26 mouse cellular contexts compared by ENCODE assay signal in genomic region chr1:189846319-189846718, GRCm38 (mm10).
A peak's percentile ranks its signal among the peaks of the same experiment; 100 is the strongest.
DNase-seq lines count a peak whose midpoint lies in the region; ATAC-seq and TF ChIP-seq lines count a peak whose summit lies in the region.
"Had no signal": no experiment of that assay in that cellular context is flagged by ENCODE, and none has a peak within 500 bp of the region (broad histone marks: within the 10 kb centered on the region; RNA-seq: fewer than 3 reads in every experiment).

No protein-coding gene starts in this region.

- H3K4me1 ChIP-seq in liver, embryonic 11.5 days (replicated peaks; ENCODE audit: control insufficient read depth, insufficient read depth, low read length) = peaks cover 8% of the 10 kb centered on the region
- peaks cover 4% of the 10 kb centered on the region for H3K4me1 ChIP-seq in ES-Bruce4 (ENCODE audit: control insufficient read depth, insufficient read depth, low read length)
- peaks cover 13% of the 10 kb centered on the region for H3K4me1 ChIP-seq in limb, embryonic 10.5 days
- peaks cover 0 to 15% of the 10 kb centered on the region in 2 experiments; a peak in 3 of 4 replicates for H3K4me1 ChIP-seq in liver, embryonic 14.5 days (replicated peaks; ENCODE audit: control insufficient read depth in 2 of 2, insufficient read depth in 2 of 2, low read length in 1 of 2)
- H3K4me1 ChIP-seq: embryonic facial prominence, embryonic 13.5 days; forebrain, embryonic 12.5 days; forebrain, embryonic 15.5 days; hindbrain, embryonic 12.5 days; hindbrain, embryonic 15.5 days had no signal

- H3K4me3 ChIP-seq in liver, embryonic 11.5 days (ENCODE audit: low read depth, low read length) = no peak overlapping the region
- no peak overlapping the region for H3K4me3 ChIP-seq in ES-Bruce4 (ENCODE audit: low read depth, low read length)
- no peak overlapping the region for H3K4me3 ChIP-seq in limb, embryonic 10.5 days
- no peak overlapping the region for H3K4me3 ChIP-seq in liver, embryonic 14.5 days (ENCODE audit: insufficient read depth in 1 of 2, low read depth in 2 of 2, low read length in 2 of 2)
- H3K4me3 ChIP-seq: embryonic facial prominence, embryonic 10.5 days; embryonic facial prominence, embryonic 13.5 days; erythroblast, embryonic 14.5 days; forebrain, embryonic 12.5 days; forebrain, embryonic 15.5 days; heart, embryonic 12.5 days; heart, embryonic 15.5 days; hindbrain, embryonic 12.5 days; hindbrain, embryonic 15.5 days had no signal

- no peak for TF ChIP-seq EP300 in ES-Bruce4 (IDR thresholded peaks at IDR 0.05; ENCODE audit: insufficient read depth, low read depth, low read length)
- TF ChIP-seq EP300 in liver, embryonic 14.5 days (IDR thresholded peaks at IDR 0.05; ENCODE audit: low read depth) = no peak

- H3K27me3 ChIP-seq in liver, embryonic 11.5 days (replicated peaks; ENCODE audit: control insufficient read depth, insufficient read depth, low read length) = no peaks in the 10 kb centered on the region
- no peaks in the 10 kb centered on the region for H3K27me3 ChIP-seq in ES-Bruce4 (ENCODE audit: control insufficient read depth, insufficient read depth, low read length, poor library complexity, severe bottlenecking)
- no peaks in the 10 kb centered on the region for H3K27me3 ChIP-seq in limb, embryonic 10.5 days (ENCODE audit: low read depth, poor library complexity, severe bottlenecking)
- no peaks in the 10 kb centered on the region for H3K27me3 ChIP-seq in liver, embryonic 14.5 days (ENCODE audit: control insufficient read depth, insufficient read depth, low read length)
- H3K27me3 ChIP-seq: embryonic facial prominence, embryonic 13.5 days; forebrain, embryonic 12.5 days; forebrain, embryonic 15.5 days; heart, embryonic 12.5 days; heart, embryonic 15.5 days; hindbrain, embryonic 12.5 days; hindbrain, embryonic 15.5 days had no signal

- no peaks in the 10 kb centered on the region for H3K9me3 ChIP-seq in liver, embryonic 11.5 days (ENCODE audit: control insufficient read depth, low read length)
- no peaks in the 10 kb centered on the region for H3K9me3 ChIP-seq in ES-Bruce4 (replicated peaks; ENCODE audit: control insufficient read depth, insufficient read depth, low read length, poor library complexity, severe bottlenecking)
- no peaks in the 10 kb centered on the region for H3K9me3 ChIP-seq in limb, embryonic 10.5 days (replicated peaks)
- no peaks in the 10 kb centered on the region for H3K9me3 ChIP-seq in liver, embryonic 14.5 days (ENCODE audit: control insufficient read depth, low read length)
- H3K9me3 ChIP-seq: embryonic facial prominence, embryonic 10.5 days; embryonic facial prominence, embryonic 13.5 days; forebrain, embryonic 12.5 days; forebrain, embryonic 15.5 days; heart, embryonic 12.5 days; heart, embryonic 15.5 days; hindbrain, embryonic 12.5 days; hindbrain, embryonic 15.5 days had no signal

- peaks cover 4% of the 10 kb centered on the region; the same call in 1 of the 2 replicates for H3K36me3 ChIP-seq in liver, embryonic 11.5 days (ENCODE audit: control insufficient read depth, insufficient read depth, low read length)
- H3K36me3 ChIP-seq in ES-Bruce4 (ENCODE audit: control insufficient read depth, insufficient read depth, low read length, poor library complexity, severe bottlenecking) = peaks cover 6% of the 10 kb centered on the region
- H3K36me3 ChIP-seq in limb, embryonic 10.5 days = peaks cover 44% of the 10 kb centered on the region
- H3K36me3 ChIP-seq in liver, embryonic 14.5 days (replicated peaks; ENCODE audit: control insufficient read depth, insufficient read depth, low read depth) = no peaks in the 10 kb centered on the region
- H3K36me3 ChIP-seq: forebrain, embryonic 15.5 days; hindbrain, embryonic 15.5 days had no signal

- no peak overlapping the region for H3K9ac ChIP-seq in liver, embryonic 11.5 days (ENCODE audit: low read depth, low read length)
- no peak overlapping the region for H3K9ac ChIP-seq in ES-Bruce4 (ENCODE audit: low read depth, poor library complexity, severe bottlenecking)
- H3K9ac ChIP-seq in liver, embryonic 14.5 days (replicated peaks) = no peak overlapping the region
- H3K9ac ChIP-seq: embryonic facial prominence, embryonic 13.5 days; forebrain, embryonic 12.5 days; forebrain, embryonic 15.5 days; heart, embryonic 12.5 days; heart, embryonic 15.5 days; hindbrain, embryonic 12.5 days; hindbrain, embryonic 15.5 days had no signal

- TF ChIP-seq POLR2A in ES-Bruce4 (IDR thresholded peaks at IDR 0.05; ENCODE audit: insufficient read depth, low read length) = no peak

- intact Hi-C loops in heart, postnatal 36 days (cut with DNase I) = no loop called here
- intact Hi-C loops in heart, postnatal 25 days (cut with DNase I) = no loop called here

- peak; percentile 43; the same call in 1 of the 2 replicates for ATAC-seq in liver, embryonic 11.5 days (replicated peaks; ENCODE audit: low FRiP score)
- peak; percentile 31; the same call in 1 of the 2 replicates for ATAC-seq in liver, embryonic 14.5 days (ENCODE audit: insufficient read depth)
- ATAC-seq: activated CD4-positive, CD25-positive, alpha-beta regulatory T cell, adult 4 months; forebrain, embryonic 15.5 days had no signal

- no peak overlapping the region for H3K27ac ChIP-seq in liver, embryonic 11.5 days (ENCODE audit: low read depth, low read length)
- H3K27ac ChIP-seq in ES-Bruce4 (ENCODE audit: insufficient read depth, low read length) = peak overlapping the region; percentile 11; the same call in 1 of the 2 replicates
- peak overlapping the region; percentile 67 for H3K27ac ChIP-seq in limb, embryonic 10.5 days
- no peak overlapping the region for H3K27ac ChIP-seq in liver, embryonic 14.5 days
- H3K27ac ChIP-seq: embryonic facial prominence, embryonic 10.5 days; embryonic facial prominence, embryonic 13.5 days; forebrain, embryonic 12.5 days; forebrain, embryonic 15.5 days; heart, embryonic 15.5 days; hindbrain, embryonic 12.5 days; hindbrain, embryonic 15.5 days had no signal

- WGBS in liver, embryonic 11.5 days = 68% methylated on average over 2 of the region's 2 CpGs
- 88% methylated on average over 2 of the region's 2 CpGs for WGBS in limb, embryonic 10.5 days
- 40% methylated on average over 2 of the region's 2 CpGs for WGBS in liver, embryonic 14.5 days (ENCODE audit: insufficient replicate concordance)

- TF ChIP-seq CTCF in ES-Bruce4 (IDR thresholded peaks at IDR 0.05; ENCODE audit: low read depth, low read length) = no peak
- no peak for TF ChIP-seq CTCF in liver, embryonic 14.5 days (IDR thresholded peaks at IDR 0.05; ENCODE audit: low read depth)

- no peak overlapping the region for H3K4me2 ChIP-seq in liver, embryonic 11.5 days
- no peak overlapping the region for H3K4me2 ChIP-seq in liver, embryonic 14.5 days (ENCODE audit: low read depth)
- H3K4me2 ChIP-seq: embryonic facial prominence, embryonic 13.5 days; forebrain, embryonic 12.5 days; forebrain, embryonic 15.5 days; heart, embryonic 12.5 days; heart, embryonic 15.5 days; hindbrain, embryonic 12.5 days; hindbrain, embryonic 15.5 days had no signal

- DNase-seq in liver, embryonic 11.5 days (ENCODE audit: low spot score) = no peak
- DNase-seq in liver = no peak
- no peak for DNase-seq in limb, embryonic 10.5 days (ENCODE audit: low spot score)
- no peak for DNase-seq in liver, embryonic 14.5 days (ENCODE audit: low read depth in 3 of 3, low spot score in 3 of 3)
- no peak for DNase-seq in heart, postnatal 36 days
- no peak for DNase-seq in urinary bladder, postnatal 4 days (ENCODE audit: low spot score in 2 of 2)
- DNase-seq in heart, postnatal 25 days (ENCODE audit: low spot score) = no peak
- DNase-seq: adrenal gland, adult 8-10 months; adrenal gland, postnatal 25 days; cerebellum, adult 11-12 months; cerebellum, adult 8-10 months; cerebellum, postnatal 36 days; gastrocnemius, postnatal 14 days; heart, adult 11 months; heart, postnatal 10 days had no signal

Comparison
In these comparisons a context has a peak if more than half of its experiments do, and no peak if none do; other contexts are left out.
1. H3K27ac ChIP-seq: peak in ES-Bruce4 (single experiment) and limb, embryonic 10.5 days (single experiment); none in liver, embryonic 11.5 days (single experiment) and liver, embryonic 14.5 days (single experiment).